Mouse (Mus musculus) hindbrain, embryonic 13.5 days (tissue): ENCODE measurements around the gene Nlrp1b. TPM values are rescaled to one million over a fixed set of nuclear protein-coding genes. Genes with fewer than 3 reads are reported as not detected.

Source experiments
- ATAC-seq: fragments of 200-750 bp; cut with Nextera tagmentation; 2 replicates; pipeline ENCODE4 v1.8.0; 2017; ENCODE audit warnings: moderate TSS enrichment; ENCODE audit not compliant: low FRiP score
- H3K27ac ChIP-seq: fragments of 300-500 bp; sonication (generic); 2 replicates; pipeline ENCODE4 v1.5.1; 2015; ENCODE audit warnings: inconsistent platforms, mild to moderate bottlenecking, moderate library complexity
- H3K27me3 ChIP-seq: fragments of 300-500 bp; sonication (generic); 2 replicates; pipeline ENCODE4 v1.6.1; 2015; ENCODE audit warnings: mild to moderate bottlenecking, inconsistent platforms
- H3K36me3 ChIP-seq: fragments of 300-500 bp; sonication (generic); 2 replicates; pipeline ENCODE4 v1.6.1; 2015; ENCODE audit warnings: mild to moderate bottlenecking, inconsistent platforms
- H3K4me1 ChIP-seq: fragments of 300-500 bp; sonication (generic); replicated peaks from 2 replicates; pipeline ENCODE4 v1.6.1; 2015; ENCODE audit warnings: inconsistent platforms
- H3K4me2 ChIP-seq: fragments of 300-500 bp; sonication (generic); 2 replicates; pipeline ENCODE4 v1.6.1; 2015; ENCODE audit warnings: inconsistent platforms, mild to moderate bottlenecking, moderate library complexity
- H3K4me3 ChIP-seq: fragments of 300-500 bp; sonication (generic); 2 replicates; pipeline ENCODE4 v1.5.1; 2015; ENCODE audit warnings: mild to moderate bottlenecking, inconsistent platforms
- H3K9ac ChIP-seq: fragments of 300-500 bp; sonication (generic); 2 replicates; pipeline ENCODE4 v1.6.1; 2015; ENCODE audit warnings: mild to moderate bottlenecking, inconsistent platforms
- H3K9me3 ChIP-seq: fragments of 300-500 bp; sonication (generic); 2 replicates; pipeline ENCODE4 v1.6.1; 2016; ENCODE audit warnings: inconsistent platforms
- polyA plus RNA-seq: library from polyadenylated mRNA; unstranded; fragments of >200 nt; fragmentation: Nextera tagmentation; extraction: Ambion mirVana; gene quantifications from 2 replicates; pipeline ENCODE4 v1.2.1, GENCODE M21; 2015

Gene Nlrp1b
- polyA plus RNA-seq, 1 experiment from 2014 or later, result not detected

DNA sequence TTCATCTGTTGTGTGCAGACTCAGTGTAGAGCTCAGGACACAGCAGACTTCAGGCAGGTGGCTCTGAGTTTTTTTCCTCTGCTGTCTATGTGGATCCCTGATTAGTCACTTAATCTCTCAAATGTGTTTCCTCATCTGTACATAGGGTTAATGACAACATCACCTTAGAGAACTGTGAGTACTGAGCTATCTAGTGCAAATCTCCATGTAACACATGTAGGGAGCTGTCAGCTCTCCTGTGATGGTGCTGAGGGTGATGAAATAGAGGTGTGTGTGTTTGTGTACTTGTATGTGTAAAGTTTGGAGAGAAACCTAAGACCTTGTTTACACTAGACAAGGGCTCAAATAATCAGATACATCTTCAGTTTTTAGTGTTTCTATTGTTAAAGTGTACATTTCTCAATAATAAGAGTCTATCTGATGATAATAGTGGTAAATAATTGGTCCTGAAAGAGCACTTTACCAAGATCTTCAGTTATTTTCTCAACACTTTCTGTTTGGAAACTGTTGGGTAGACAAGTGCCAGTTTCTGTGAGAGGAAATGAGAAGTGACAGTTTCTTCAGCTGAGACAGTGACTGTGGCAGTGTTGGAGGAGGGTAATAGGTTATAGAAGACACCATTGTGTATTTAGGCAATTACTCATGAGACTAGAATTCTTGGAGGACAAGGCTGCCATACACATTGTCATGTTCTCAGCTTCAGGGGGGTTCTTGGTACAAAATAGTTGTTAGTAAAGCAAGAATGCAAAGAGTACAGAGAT is 124.1 kb downstream of the Nlrp1b start:
- Histone ChIP-seq H3K36me3 (no peaks in the 10 kb centered on the region), H3K27ac (no peak overlapping the region), H3K4me1 (no peaks in the 10 kb centered on the region), H3K9me3 (no peaks in the 10 kb centered on the region), H3K4me3 (no peak overlapping the region), H3K4me2 (no peak overlapping the region), H3K9ac (no peak overlapping the region), H3K27me3 (no peaks in the 10 kb centered on the region)
- ATAC-seq, result no peak

DNA sequence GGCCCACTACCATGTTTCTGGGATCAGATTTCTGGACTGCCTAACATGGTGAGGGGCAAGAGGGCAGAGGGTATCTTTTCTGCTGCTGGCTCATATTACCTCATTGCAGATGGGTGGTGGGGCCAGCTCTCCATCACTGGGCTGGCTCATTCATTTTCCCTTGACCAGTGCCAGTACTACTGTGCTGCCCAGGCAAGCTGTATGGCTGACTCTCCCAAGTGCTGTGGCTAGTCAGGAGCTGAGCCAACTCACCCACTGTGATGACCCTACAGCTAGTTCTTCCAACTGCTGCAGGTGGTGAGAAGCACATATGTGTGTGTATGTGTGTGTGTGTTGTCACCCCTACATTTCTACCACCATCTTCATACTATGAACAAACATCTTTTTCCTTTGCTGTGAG is 126.6 kb downstream of the Nlrp1b start:
- H3K4me1 ChIP-seq, result no peaks in the 10 kb centered on the region
- H3K36me3 ChIP-seq, result no peaks in the 10 kb centered on the region
- no peak overlapping the region for H3K27ac ChIP-seq
- no peak overlapping the region for H3K4me2 ChIP-seq
- H3K27me3 ChIP-seq, result no peaks in the 10 kb centered on the region
- no peak for ATAC-seq
- H3K9me3 ChIP-seq, result no peaks in the 10 kb centered on the region
- H3K4me3 ChIP-seq, result no peak overlapping the region
- H3K9ac ChIP-seq, result no peak overlapping the region

Other genes starting within 250 kb of the Nlrp1b start
- 191 and 192 TPM in 2 replicates for gene C1qbp, start 247.7 kb downstream of the Nlrp1b start, polyA plus RNA-seq
- 13.9 and 14.4 TPM in 2 replicates for gene Dhx33, start 226.3 kb downstream of the Nlrp1b start, polyA plus RNA-seq
- 39.0 and 40.9 TPM in 2 replicates for gene Mis12, start 211.1 kb downstream of the Nlrp1b start, polyA plus RNA-seq
- 30.7 and 34.7 TPM in 2 replicates for gene Derl2, start 210.9 kb downstream of the Nlrp1b start, polyA plus RNA-seq
- 601 TPM in 2 replicates for gene 6330403K07Rik, start 197.2 kb downstream of the Nlrp1b start, polyA plus RNA-seq
- not detected in 2 replicates for gene Nlrp1a, start 86.0 kb downstream of the Nlrp1b start, polyA plus RNA-seq